Mouse (Mus musculus) small intestine, adult 2 months (tissue): ENCODE measurements at regions not wholly inside any gene's neighbourhood (a gene's known extent, or its start where the extent isn't known, plus 50 kb on each side); places are given as distances from the start of the nearest gene placed in this dataset.

Experiments used
- H3K27ac ChIP-seq: fragments of 200-500 bp; 2 replicates; pipeline ENCODE4 v1.5.1; 2012; ENCODE audit warnings: low read depth, low read length, control low read depth, inconsistent platforms; ENCODE audit not compliant: insufficient read depth
- H3K27me3 ChIP-seq: fragments of 200-500 bp; 2 replicates; pipeline ENCODE4 v1.6.1; 2012; ENCODE audit warnings: mild to moderate bottlenecking, moderate library complexity, low read length, inconsistent platforms; ENCODE audit not compliant: control insufficient read depth, insufficient read depth
- H3K36me3 ChIP-seq: fragments of 200-500 bp; 2 replicates; pipeline ENCODE4 v1.6.1; 2012; ENCODE audit warnings: mild to moderate bottlenecking, low read length, control low read depth, inconsistent platforms; ENCODE audit not compliant: control insufficient read depth, insufficient read depth
- H3K4me1 ChIP-seq: fragments of 200-500 bp; 2 replicates; pipeline ENCODE4 v1.6.1; 2012; ENCODE audit warnings: low read length, inconsistent platforms, mixed read lengths; ENCODE audit not compliant: control insufficient read depth, insufficient read depth, insufficient read length
- H3K4me3 ChIP-seq: fragments of 200-500 bp; 2 replicates; pipeline ENCODE4 v1.5.1; 2012; ENCODE audit warnings: low read depth, mild to moderate bottlenecking, control low read depth, inconsistent platforms, low read length, moderate library complexity
- CTCF ChIP-seq: fragments of 200-500 bp; IDR thresholded peaks from 2 replicates; pipeline ENCODE4 v1.5.1; 2012; ENCODE audit warnings: low read depth, mild to moderate bottlenecking, control low read depth, inconsistent platforms, low read length, moderate library complexity, mixed read lengths; ENCODE audit not compliant: insufficient replicate concordance, insufficient read length; ENCODE audit errors: extremely low read depth
- POLR2A ChIP-seq: fragments of 200-500 bp; IDR thresholded peaks from 2 replicates; pipeline ENCODE4 v1.6.1; 2012; ENCODE audit warnings: low read depth, mild to moderate bottlenecking, control low read depth, inconsistent platforms, low read length, moderate library complexity
- WGBS: fragments of 180-500 bp; shearing (Covaris S2); methylation state at CpG from one replicate; pipeline ENCODE4 v1.1.7; 2018; 5-methylcytosine and 5-hydroxymethylcytosine counted together

- WGBS, result 51% methylated on average over 3 of the region's 3 CpGs
- Histone ChIP-seq H3K27ac (no peak overlapping the region), H3K36me3 (no peaks in the 10 kb centered on the region), H3K4me1 (no peaks in the 10 kb centered on the region), H3K27me3 (no peaks in the 10 kb centered on the region), H3K4me3 (no peak overlapping the region)
- TF ChIP-seq CTCF (no peak), POLR2A (no peak)
These were observed 575.6 kb upstream of the 3110018I06Rik start for GRCm38 (mm10) chr12:106912782-106913181.

- Histone ChIP-seq H3K27me3 (no peaks in the 10 kb centered on the region), H3K4me1 (no peaks in the 10 kb centered on the region), H3K4me3 (no peak overlapping the region), H3K36me3 (no peaks in the 10 kb centered on the region), H3K27ac (no peak overlapping the region)
- 79% methylated on average over 12 of the region's 12 CpGs for WGBS
- TF ChIP-seq CTCF, result no peak
- TF ChIP-seq POLR2A, result no peak
These were observed 565.9 kb upstream of the 3110018I06Rik start for GRCm38 (mm10) chr12:106922571-106922991.

GRCm38 (mm10) chr12:106928389-106928788, 560.0 kb upstream of the 3110018I06Rik start:
- no peaks in the 10 kb centered on the region for H3K36me3 ChIP-seq
- H3K4me1 ChIP-seq, result no peaks in the 10 kb centered on the region
- no peak overlapping the region for H3K27ac ChIP-seq
- H3K27me3 ChIP-seq, result no peaks in the 10 kb centered on the region
- TF ChIP-seq POLR2A (no peak), CTCF (no peak)
- WGBS, result 81% methylated on average over 5 of the region's 5 CpGs
- no peak overlapping the region for H3K4me3 ChIP-seq

- TF ChIP-seq POLR2A (no peak), CTCF (no peak)
- no peaks in the 10 kb centered on the region for H3K36me3 ChIP-seq
- no peak overlapping the region for H3K27ac ChIP-seq
- H3K27me3 ChIP-seq, result no peaks in the 10 kb centered on the region
- 57% methylated on average over 13 of the region's 13 CpGs for WGBS
- H3K4me1 ChIP-seq, result no peaks in the 10 kb centered on the region
- H3K4me3 ChIP-seq, result no peak overlapping the region; the same call in 1 of the 2 replicates
These were observed 559.3 kb upstream of the 3110018I06Rik start for GRCm38 (mm10) chr12:106929161-106929560.

- TF ChIP-seq POLR2A, result no peak
- TF ChIP-seq CTCF, result no peak
- H3K27me3 ChIP-seq, result no peaks in the 10 kb centered on the region
- WGBS, result 82% methylated on average over 3 of the region's 3 CpGs
These were observed 556.8 kb upstream of the 3110018I06Rik start for GRCm38 (mm10) chr12:106931591-106931990.

GRCm38 (mm10) chr12:106939381-106939780, 549.1 kb upstream of the 3110018I06Rik start:
- Histone ChIP-seq H3K27ac (no peak overlapping the region), H3K36me3 (no peaks in the 10 kb centered on the region), H3K4me1 (no peaks in the 10 kb centered on the region), H3K4me3 (no peak overlapping the region), H3K27me3 (no peaks in the 10 kb centered on the region)
- WGBS, result 79% methylated on average over 12 of the region's 12 CpGs
- TF ChIP-seq CTCF (no peak), POLR2A (no peak)

More at GRCm38 (mm10) chr12:106931591-106931990, 556.8 kb upstream of the 3110018I06Rik start:
- no peak overlapping the region for H3K27ac ChIP-seq
- no peaks in the 10 kb centered on the region for H3K36me3 ChIP-seq
- no peaks in the 10 kb centered on the region for H3K4me1 ChIP-seq
- no peak overlapping the region for H3K4me3 ChIP-seq

GRCm38 (mm10) chr12:106943874-106944273, 544.6 kb upstream of the 3110018I06Rik start:
- no peak for TF ChIP-seq POLR2A
- TF ChIP-seq CTCF, result no peak
- Histone ChIP-seq H3K27me3 (no peaks in the 10 kb centered on the region), H3K4me3 (no peak overlapping the region), H3K27ac (no peak overlapping the region), H3K36me3 (no peaks in the 10 kb centered on the region), H3K4me1 (no peaks in the 10 kb centered on the region)
- WGBS, result 20% methylated on average over 5 of the region's 5 CpGs
